Mouse (Mus musculus): ENCODE measurements around the gene Pcyt1a.

- TF ChIP-seq POLR2A (IDR thresholded peaks at IDR 0.05; ENCODE audit: extremely low read depth, insufficient read depth, low read length), result no peak
- no peak for TF ChIP-seq CTCF (IDR thresholded peaks at IDR 0.05; ENCODE audit: extremely low read depth, insufficient read depth, low read length)
Measured at GRCm38 (mm10) chr16:32488939-32489338, 58.2 kb downstream of the Pcyt1a start.

Data from cortical plate, adult 2 months (tissue).